Mouse (Mus musculus): ENCODE measurements around the gene Ccdc91.

- TF ChIP-seq MYOG (IDR thresholded peaks at IDR 0.05; ENCODE audit: control insufficient read depth, extremely low read depth, insufficient read length) (no peak), CTCF (IDR thresholded peaks at IDR 0.05; ENCODE audit: control insufficient read depth, insufficient read depth, insufficient read length) (no peak), FOSL1 (IDR thresholded peaks at IDR 0.05; ENCODE audit: insufficient read depth, low read length, poor library complexity, severe bottlenecking) (no peak)
These were observed 97.5 kb downstream of the Ccdc91 start for GRCm38 (mm10) chr6:147573137-147573536.
